Mouse (Mus musculus): ENCODE data around the gene Tmem183a.

DNA sequence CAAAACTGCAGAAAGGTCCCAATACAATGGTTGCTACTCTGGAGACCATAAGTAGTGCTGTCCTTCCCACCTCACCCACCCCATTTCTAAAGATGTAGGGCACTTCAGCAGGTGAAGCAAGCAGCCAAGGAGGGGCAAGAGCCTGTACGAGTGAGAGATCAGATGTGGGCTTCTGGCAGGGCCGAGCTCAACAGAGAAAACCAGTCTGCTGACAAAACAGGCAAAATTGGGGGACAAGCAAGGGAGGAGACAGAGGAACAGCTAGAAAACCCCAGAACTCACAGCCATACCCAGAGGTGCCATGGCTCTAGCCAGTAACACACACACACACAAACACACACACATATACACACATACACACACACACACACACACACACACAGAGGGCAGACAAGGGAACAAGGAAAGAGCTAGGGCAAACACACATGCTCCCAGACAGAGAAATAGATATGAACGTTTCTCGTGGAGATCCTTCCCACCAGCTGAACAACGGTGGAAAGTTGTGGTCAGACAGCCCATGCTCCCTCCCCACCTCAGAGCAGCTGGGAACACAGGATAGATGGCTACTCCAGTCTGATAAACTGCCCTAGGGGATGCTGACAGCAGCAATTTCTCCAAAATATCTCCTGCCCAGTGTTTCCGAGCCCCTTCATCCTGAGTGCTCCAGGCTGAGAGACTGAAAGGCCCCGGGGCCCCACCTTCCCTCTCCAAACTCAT lies 27.5 kb downstream of the Tmem183a start:
- no peak for TF ChIP-seq POLR2A (IDR thresholded peaks at IDR 0.05; ENCODE audit: borderline replicate concordance, low read depth, low read length)
- TF ChIP-seq CTCF (IDR thresholded peaks at IDR 0.05; ENCODE audit: low read depth, low read length), result no peak
